Comparison of ENCODE assay signal across 27 mouse cellular contexts in the genomic region with DNA sequence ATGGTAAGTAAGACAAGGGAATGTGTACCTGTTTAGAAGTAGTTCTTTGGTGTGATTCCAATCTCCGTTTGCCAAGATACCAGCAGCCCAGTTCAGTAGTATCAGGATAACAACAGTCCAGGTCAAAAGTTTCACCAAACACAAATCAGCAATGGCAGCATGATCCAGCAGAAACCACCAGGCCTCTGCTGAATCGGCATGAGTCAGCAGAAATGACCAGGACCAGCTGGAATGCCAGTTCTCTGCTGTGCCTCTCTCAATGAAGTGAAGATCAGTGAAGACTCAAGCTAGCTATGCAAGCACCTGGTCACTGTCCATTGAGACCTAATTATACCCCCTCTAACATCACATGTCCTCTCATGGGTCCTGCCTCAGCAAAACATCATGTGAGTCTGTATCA. TPM values are rescaled to one million over a fixed set of nuclear protein-coding genes. Genes with fewer than 3 reads are reported as not detected.
A peak's percentile ranks its signal among the peaks of the same experiment; 100 is the strongest.
DNase-seq lines count a peak whose midpoint lies in the region; ATAC-seq and TF ChIP-seq lines count a peak whose summit lies in the region.
"Had no signal": no experiment of that assay in that cellular context is flagged by ENCODE, and none has a peak within 500 bp of the region (broad histone marks: within the 10 kb centered on the region; RNA-seq: fewer than 3 reads in every experiment).

No protein-coding gene starts in this region.

- in situ Hi-C loops in ES-E14 (cut with MboI; ENCODE audit: low sequenced_read_pairs in 2 of 2, unreplicated experiment in 2 of 2): no loop called here

- WGBS in midbrain, embryonic 11.5 days: 81% methylated on average over 2 of the region's 2 CpGs
- WGBS in midbrain, embryonic 15.5 days: 94% methylated on average over 2 of the region's 2 CpGs

- no peaks in the 10 kb centered on the region for H3K9me3 ChIP-seq in midbrain, embryonic 11.5 days (ENCODE audit: control insufficient read depth, low read length)
- H3K9me3 ChIP-seq in midbrain, embryonic 15.5 days: no peaks in the 10 kb centered on the region
- no peaks in the 10 kb centered on the region for H3K9me3 ChIP-seq in ES-E14 (ENCODE audit: control insufficient read depth, insufficient read depth, low read depth, low read length)
- H3K9me3 ChIP-seq: embryonic facial prominence, embryonic 15.5 days; forebrain, embryonic 10.5 days; heart, embryonic 10.5 days; hindbrain, embryonic 12.5 days had no signal

- no peaks in the 10 kb centered on the region for H3K4me1 ChIP-seq in midbrain, embryonic 11.5 days (ENCODE audit: control insufficient read depth, insufficient read depth, low read length)
- no peaks in the 10 kb centered on the region for H3K4me1 ChIP-seq in midbrain, embryonic 15.5 days
- peaks cover 0 to 5% of the 10 kb centered on the region in 2 experiments; a peak in 1 of 4 replicates for H3K4me1 ChIP-seq in ES-E14 (ENCODE audit: control insufficient read depth in 2 of 2, insufficient read depth in 2 of 2, low read length in 2 of 2, poor library complexity in 1 of 2)

- no peak overlapping the region for H3K9ac ChIP-seq in midbrain, embryonic 11.5 days (ENCODE audit: low read length)
- no peak overlapping the region for H3K9ac ChIP-seq in midbrain, embryonic 15.5 days
- H3K9ac ChIP-seq in ES-E14 (ENCODE audit: insufficient read depth, low read depth, low read length, poor library complexity, severe bottlenecking): no peak overlapping the region
- H3K9ac ChIP-seq: embryonic facial prominence, embryonic 15.5 days; hindbrain, embryonic 12.5 days had no signal

- no peak overlapping the region for H3K4me3 ChIP-seq in midbrain, embryonic 11.5 days (ENCODE audit: low read depth, low read length)
- no peak overlapping the region for H3K4me3 ChIP-seq in midbrain, embryonic 15.5 days
- no peak overlapping the region for H3K4me3 ChIP-seq in ES-E14 (ENCODE audit: insufficient read depth in 1 of 2, low read depth in 1 of 2, low read length in 2 of 2, poor library complexity in 1 of 2, severe bottlenecking in 1 of 2)
- H3K4me3 ChIP-seq: embryonic facial prominence, embryonic 15.5 days; erythroblast, embryonic 14.5 days; forebrain, embryonic 10.5 days; heart, embryonic 10.5 days; hindbrain, embryonic 12.5 days had no signal

- no peak overlapping the region for H3K27ac ChIP-seq in midbrain, embryonic 11.5 days (ENCODE audit: low read depth, low read length)
- no peak overlapping the region for H3K27ac ChIP-seq in midbrain, embryonic 15.5 days
- no peak overlapping the region for H3K27ac ChIP-seq in ES-E14 (ENCODE audit: insufficient read depth, low read depth, low read length, poor library complexity, severe bottlenecking)
- H3K27ac ChIP-seq: embryonic facial prominence, embryonic 15.5 days; forebrain, embryonic 10.5 days; heart, embryonic 10.5 days; hindbrain, embryonic 12.5 days had no signal

- H3K27me3 ChIP-seq in midbrain, embryonic 11.5 days (ENCODE audit: control insufficient read depth, insufficient read depth, low read length): no peaks in the 10 kb centered on the region
- no peaks in the 10 kb centered on the region for H3K27me3 ChIP-seq in midbrain, embryonic 15.5 days (replicated peaks)
- H3K27me3 ChIP-seq: embryonic facial prominence, embryonic 15.5 days; hindbrain, embryonic 12.5 days had no signal

- H3K36me3 ChIP-seq in midbrain, embryonic 11.5 days (ENCODE audit: control insufficient read depth, insufficient read depth, low read length): no peaks in the 10 kb centered on the region
- no peaks in the 10 kb centered on the region for H3K36me3 ChIP-seq in midbrain, embryonic 15.5 days (replicated peaks)
- H3K36me3 ChIP-seq in ES-E14 (ENCODE audit: control insufficient read depth, insufficient read depth, low read length, poor library complexity, severe bottlenecking): no peaks in the 10 kb centered on the region; the same call in 1 of the 2 replicates
- H3K36me3 ChIP-seq: embryonic facial prominence, embryonic 15.5 days; forebrain, embryonic 10.5 days; heart, embryonic 10.5 days; hindbrain, embryonic 12.5 days had no signal

- ATAC-seq in midbrain, embryonic 11.5 days (ENCODE audit: low FRiP score): no peak
- no peak for ATAC-seq in midbrain, embryonic 15.5 days (replicated peaks)
- ATAC-seq: forebrain, embryonic 14.5 days; hindbrain, embryonic 16.5 days; inflammation-experienced regulatory T-cells, adult 6 months had no signal

- peak; percentile 44 for DNase-seq in midbrain, embryonic 11.5 days (ENCODE audit: low spot score, missing footprints)
- no peak for DNase-seq in ES-E14 (ENCODE audit: low read depth, low spot score)
- DNase-seq in adipocyte (ENCODE audit: low spot score): peak; percentile 12
- DNase-seq in kidney, postnatal 4 days: no peak
- no peak for DNase-seq in layer of hippocampus, postnatal 10 days (ENCODE audit: low spot score in 2 of 2)
- DNase-seq: adrenal gland, adult 8-10 months; adrenal gland, postnatal 36 days; cerebellum, adult 11 months; cerebellum, adult 8-10 months; cerebellum, postnatal 14 days; embryo, embryonic 11 days; gastrocnemius, postnatal 10 days; heart, adult 18-20 months; heart, postnatal 10 days; heart, postnatal 4 days had no signal

- no peak overlapping the region for H3K4me2 ChIP-seq in midbrain, embryonic 11.5 days
- H3K4me2 ChIP-seq in midbrain, embryonic 15.5 days: no peak overlapping the region
- H3K4me2 ChIP-seq: embryonic facial prominence, embryonic 15.5 days; hindbrain, embryonic 12.5 days had no signal

TF ChIP-seq in ES-E14, 5 proteins besides CTCF, POLR2A, EP300 and RAD21:
- TF ChIP-seq MAFK (IDR thresholded peaks at IDR 0.05; ENCODE audit: insufficient read depth, low read depth, low read length) (peak; percentile 97), HCFC1 (IDR thresholded peaks at IDR 0.05; ENCODE audit: borderline replicate concordance, insufficient read depth, low read length) (no peak), CHD2 (IDR thresholded peaks at IDR 0.05; ENCODE audit: low read depth, low read length) (no peak), ZC3H11A (IDR thresholded peaks at IDR 0.05; ENCODE audit: borderline replicate concordance, low read depth, low read length) (no peak), ZNF384 (IDR thresholded peaks at IDR 0.05; ENCODE audit: low read depth, low read length) (no peak)

RNA-seq across cellular contexts. Expression of a gene that starts 17.0 kb away (rescaled TPM):
- polyA plus RNA-seq in midbrain, embryonic 11.5 days (2014; fragmentation: Nextera tagmentation; extraction: Ambion mirVana): not detected in 2 replicates
- polyA plus RNA-seq in midbrain, embryonic 15.5 days (2015; fragmentation: Nextera tagmentation; extraction: Ambion mirVana): 0.32 and 0.98 TPM in 2 replicates
- total RNA-seq in ES-E14 (2012; rRNA removed): 0.95 and 1.3 TPM in 2 replicates
- under 1 TPM; 0.18 to 0.38 TPM for total RNA-seq in layer of hippocampus, postnatal 10 days (2021)
- total RNA-seq: common myeloid progenitor, adult 5-6 weeks; gastrocnemius, postnatal 10 days; gastrocnemius, postnatal 4 days; heart, adult 18-20 months; heart, postnatal 10 days; heart, postnatal 4 days had no signal
- polyA plus RNA-seq: erythroblast, embryonic 14.5 days; forebrain, embryonic 10.5 days; hindbrain, embryonic 12.5 days; inflammation-experienced regulatory T-cells, adult 6 months had no signal

RNA-seq across cellular contexts. Expression of a gene that starts 56.4 kb away (rescaled TPM):
- 2.0 and 2.1 TPM in 2 replicates for polyA plus RNA-seq in midbrain, embryonic 11.5 days (2014; fragmentation: Nextera tagmentation; extraction: Ambion mirVana)
- 10.7 and 15.2 TPM in 2 replicates for polyA plus RNA-seq in midbrain, embryonic 15.5 days (2015; fragmentation: Nextera tagmentation; extraction: Ambion mirVana)
- total RNA-seq in ES-E14 (2012; rRNA removed): 0.40 and 0.42 TPM in 2 replicates
- total RNA-seq in layer of hippocampus, postnatal 10 days (2021): 10 to 100 TPM; 62.7 to 66.3 TPM
- polyA plus RNA-seq: erythroblast, embryonic 14.5 days; inflammation-experienced regulatory T-cells, adult 6 months had no signal

RNA-seq across cellular contexts. Expression of a gene that starts 59.6 kb away (rescaled TPM):
- polyA plus RNA-seq in midbrain, embryonic 11.5 days (2014; fragmentation: Nextera tagmentation; extraction: Ambion mirVana): 0.12 TPM in 1 of 2 replicates, not detected in the other
- 1.2 TPM in 2 replicates for polyA plus RNA-seq in midbrain, embryonic 15.5 days (2015; fragmentation: Nextera tagmentation; extraction: Ambion mirVana)
- total RNA-seq in ES-E14 (2012; rRNA removed): 0.16 TPM in 1 of 2 replicates, not detected in the other
- 1 to 10 TPM; 1.3 to 3.1 TPM for total RNA-seq in layer of hippocampus, postnatal 10 days (2021)
- total RNA-seq: adrenal gland, postnatal 36 days; common myeloid progenitor, adult 5-6 weeks; gastrocnemius, postnatal 10 days; gastrocnemius, postnatal 4 days; heart, postnatal 10 days had no signal
- polyA plus RNA-seq: embryonic facial prominence, embryonic 11.5 days; erythroblast, embryonic 14.5 days; forebrain, embryonic 10.5 days; inflammation-experienced regulatory T-cells, adult 6 months had no signal

Comparison
In these comparisons a context has a peak if more than half of its experiments do, and no peak if none do; other contexts are left out.
1. DNase-seq: peak in midbrain, embryonic 11.5 days (single experiment) and adipocyte (single experiment); none in ES-E14 (single experiment), kidney, postnatal 4 days (0 of 2) and layer of hippocampus, postnatal 10 days (0 of 2).
2. RNA of a gene that starts 56.4 kb away (total RNA-seq): 62.7 to 66.3 TPM in layer of hippocampus, postnatal 10 days; 0.40 to 0.42 TPM in ES-E14; every median in the first group is over 10 times any median in the second.